Mouse (Mus musculus) liver, adult 2 months (tissue): ENCODE data around the gene Gm136. TPM values are rescaled to one million over a fixed set of nuclear protein-coding genes. Genes with fewer than 3 reads are reported as not detected.

ENCODE experiments used
- DNase-seq: peaks from one replicate; pipeline ENCODE4 v3.0.0-alpha.2; 2011; ENCODE audit warnings: low read depth, low spot score; ENCODE audit errors: extremely low read depth
- H3K27ac ChIP-seq: fragments of 200-500 bp; replicated peaks from 2 replicates; pipeline ENCODE4 v1.5.1; 2012; ENCODE audit warnings: low read depth, mild to moderate bottlenecking, control low read depth, inconsistent platforms, low read length; ENCODE audit not compliant: insufficient read depth
- H3K27me3 ChIP-seq: fragments of 200-500 bp; 2 replicates; pipeline ENCODE4 v1.6.1; 2012; ENCODE audit warnings: mild to moderate bottlenecking, moderate library complexity, low read length, inconsistent platforms; ENCODE audit not compliant: control insufficient read depth, insufficient read depth
- H3K36me3 ChIP-seq: fragments of 200-500 bp; 2 replicates; pipeline ENCODE4 v1.6.1; 2012; ENCODE audit warnings: low read length, inconsistent platforms; ENCODE audit not compliant: control insufficient read depth, insufficient read depth
- H3K4me1 ChIP-seq: fragments of 200-500 bp; 2 replicates; pipeline ENCODE4 v1.6.1; 2011; ENCODE audit warnings: low read length; ENCODE audit not compliant: control insufficient read depth, insufficient read depth
- H3K4me3 ChIP-seq: fragments of 200-500 bp; 2 replicates; pipeline ENCODE4 v1.5.1; 2011; ENCODE audit warnings: low read depth, mild to moderate bottlenecking, control low read depth, low read length, moderate library complexity; ENCODE audit not compliant: insufficient read depth
- H3K79me2 ChIP-seq: fragments of 200-500 bp; 2 replicates; pipeline ENCODE4 v1.6.1; 2012; ENCODE audit warnings: inconsistent platforms, mild to moderate bottlenecking, low read length, moderate library complexity; ENCODE audit not compliant: control insufficient read depth, insufficient read depth
- H3K9ac ChIP-seq: fragments of 200-500 bp; 2 replicates; pipeline ENCODE4 v1.6.1; 2012; ENCODE audit warnings: low read depth, mild to moderate bottlenecking, control low read depth, inconsistent platforms, low read length
- CTCF ChIP-seq: fragments of 200-500 bp; IDR thresholded peaks from 2 replicates; pipeline ENCODE4 v1.5.1; 2011; ENCODE audit warnings: low read depth, low read length, control low read depth
- POLR2A ChIP-seq: fragments of 200-500 bp; IDR thresholded peaks from 2 replicates; pipeline ENCODE4 v1.6.1; 2011; ENCODE audit warnings: low read length, control low read depth; ENCODE audit not compliant: insufficient read depth; ENCODE audit errors: extremely low read depth
- WGBS: fragments of 180-500 bp; shearing (Covaris S2); methylation state at CpG from one replicate; pipeline ENCODE4 v1.1.7; 2018; 5-methylcytosine and 5-hydroxymethylcytosine counted together
- polyA plus RNA-seq: library from polyadenylated mRNA; depleted of rRNA; stranded (reverse); fragments of >200 nt; gene quantifications from 2 replicates; pipeline ENCODE4 v1.2.3, GENCODE M21; 2012; rRNA removed
- total RNA-seq: library from RNA; depleted of rRNA; stranded (reverse); fragments of >200 nt; gene quantifications from 2 replicates; pipeline ENCODE4 v1.2.3, GENCODE M21; 2014; rRNA removed

Gm136 gene
- total RNA-seq (not detected in 2 replicates), polyA plus RNA-seq (not detected in 2 replicates)

- 87% methylated on average over 1 of the region's 1 CpGs for WGBS
- Histone ChIP-seq H3K9ac (no peak within 1 kb of the TSS), H3K4me1 (no peaks in the 10 kb centered on the region), H3K79me2 (no peaks in the 10 kb centered on the region), H3K36me3 (no peaks in the 10 kb centered on the region), H3K27ac (no peak within 1 kb of the TSS), H3K4me3 (no peak within 1 kb of the TSS), H3K27me3 (no peaks in the 10 kb centered on the region)
- DNase-seq = no peak
- no peak for TF ChIP-seq CTCF
- TF ChIP-seq POLR2A = no peak
Measured at GRCm38 (mm10) chr4:34756163-34756562, at the start of gene Gm136. Gm136 (minus strand) TSS chr4:34756263.

GRCm38 (mm10) chr4:34801166-34802034, 45.3 kb upstream of the Gm136 start:
- no peaks in the 10 kb centered on the region for H3K4me1 ChIP-seq
- no peak overlapping the region for H3K4me3 ChIP-seq
- H3K27ac ChIP-seq = no peak overlapping the region
- 83% methylated on average over 14 of the region's 14 CpGs for WGBS
- H3K9ac ChIP-seq = no peak overlapping the region
- no peak for DNase-seq
- no peaks in the 10 kb centered on the region for H3K27me3 ChIP-seq
- TF ChIP-seq POLR2A = no peak
- no peaks in the 10 kb centered on the region for H3K79me2 ChIP-seq
- H3K36me3 ChIP-seq = peaks cover 7% of the 10 kb centered on the region

- TF ChIP-seq CTCF (no peak), POLR2A (no peak)
- no peaks in the 10 kb centered on the region for H3K79me2 ChIP-seq
- no peak for DNase-seq
- no peaks in the 10 kb centered on the region for H3K27me3 ChIP-seq
- H3K36me3 ChIP-seq = no peaks in the 10 kb centered on the region
- no peak overlapping the region for H3K9ac ChIP-seq
- no peak overlapping the region for H3K4me3 ChIP-seq
- WGBS = 59% methylated on average over 2 of the region's 2 CpGs
- H3K27ac ChIP-seq = no peak overlapping the region
- peaks cover 4% of the 10 kb centered on the region; the same call in 1 of the 2 replicates for H3K4me1 ChIP-seq
Measured at GRCm38 (mm10) chr4:34798005-34798404, 41.9 kb upstream of the Gm136 start.

- 48% methylated on average over 8 of the region's 8 CpGs for WGBS
- no peaks in the 10 kb centered on the region for H3K27me3 ChIP-seq
- H3K4me3 ChIP-seq = no peak overlapping the region
- H3K27ac ChIP-seq = no peak overlapping the region
- peak; percentile 12 for DNase-seq
- TF ChIP-seq CTCF (no peak), POLR2A (no peak)
- no peaks in the 10 kb centered on the region for H3K79me2 ChIP-seq
- H3K4me1 ChIP-seq = peaks cover 4% of the 10 kb centered on the region; the same call in 1 of the 2 replicates
- H3K36me3 ChIP-seq = no peaks in the 10 kb centered on the region
- H3K9ac ChIP-seq = no peak overlapping the region
Measured at GRCm38 (mm10) chr4:34797294-34797983, 41.4 kb upstream of the Gm136 start.

GRCm38 (mm10) chr4:34796294-34796693, 40.2 kb upstream of the Gm136 start:
- no peak overlapping the region for H3K27ac ChIP-seq
- no peak for DNase-seq
- H3K79me2 ChIP-seq = no peaks in the 10 kb centered on the region
- TF ChIP-seq POLR2A = no peak
- no peaks in the 10 kb centered on the region for H3K27me3 ChIP-seq
- no peak overlapping the region for H3K4me3 ChIP-seq
- WGBS = 93% methylated on average over 5 of the region's 5 CpGs
- H3K9ac ChIP-seq = no peak overlapping the region
- H3K4me1 ChIP-seq = peaks cover 4% of the 10 kb centered on the region; the same call in 1 of the 2 replicates
- no peaks in the 10 kb centered on the region for H3K36me3 ChIP-seq

GRCm38 (mm10) chr4:34786476-34786875, 30.4 kb upstream of the Gm136 start:
- no peaks in the 10 kb centered on the region for H3K36me3 ChIP-seq
- no peak overlapping the region for H3K9ac ChIP-seq
- WGBS = 83% methylated on average over 3 of the region's 3 CpGs
- no peaks in the 10 kb centered on the region for H3K79me2 ChIP-seq
- no peaks in the 10 kb centered on the region for H3K27me3 ChIP-seq
- DNase-seq = no peak
- H3K4me3 ChIP-seq = no peak overlapping the region
- no peaks in the 10 kb centered on the region for H3K4me1 ChIP-seq
- TF ChIP-seq CTCF (no peak), POLR2A (no peak)
- H3K27ac ChIP-seq = no peak overlapping the region
